Mouse (Mus musculus): ENCODE data around the gene Eps8l3. TPM values are rescaled to one million over a fixed set of nuclear protein-coding genes. Genes with fewer than 3 reads are reported as not detected.

Gene Eps8l3
- polyA plus RNA-seq, 1 experiment from 2014 or later, result not detected

DNA sequence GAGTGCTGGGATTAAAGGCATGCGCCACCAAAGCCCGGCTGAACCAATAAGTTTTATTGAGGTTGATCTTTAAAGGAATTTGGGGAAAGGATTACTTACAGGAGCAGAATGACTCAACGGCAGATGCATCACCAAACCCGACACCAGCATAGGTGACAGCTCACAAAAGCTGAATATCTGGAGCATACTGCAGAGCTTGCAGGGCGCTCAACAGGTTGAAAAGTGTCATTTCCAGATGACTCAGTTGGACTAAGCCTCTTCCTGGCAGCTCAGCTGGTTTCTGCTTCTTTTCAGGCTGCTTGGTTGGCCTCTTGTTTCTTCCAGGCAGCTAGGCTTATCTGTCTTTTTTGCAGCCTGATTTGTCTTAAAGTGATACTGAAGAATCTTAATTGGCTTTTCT lies 41.7 kb upstream of the Eps8l3 start:
- no peak for DNase-seq (ENCODE audit: low spot score)
- Histone ChIP-seq H3K9me3 (replicated peaks; ENCODE audit: control insufficient read depth, low read length) (no peaks in the 10 kb centered on the region), H3K36me3 (ENCODE audit: control insufficient read depth, insufficient read depth, low read length) (no peaks in the 10 kb centered on the region), H3K9ac (ENCODE audit: low read length) (no peak overlapping the region), H3K27me3 (replicated peaks; ENCODE audit: control insufficient read depth, insufficient read depth, low read length) (no peaks in the 10 kb centered on the region), H3K27ac (ENCODE audit: low read depth, low read length) (no peak overlapping the region), H3K4me1 (ENCODE audit: control insufficient read depth, insufficient read depth, low read length) (peaks cover 13% of the 10 kb centered on the region), H3K4me3 (ENCODE audit: low read depth, low read length) (no peak overlapping the region), H3K4me2 (ENCODE audit: low read length) (no peak overlapping the region)
- 98% methylated on average over 5 of the region's 5 CpGs for WGBS
- no peak for ATAC-seq

GRCm38 (mm10) chr3:107839855-107840254 lies 37.2 kb upstream of the Eps8l3 start:
- Histone ChIP-seq H3K27ac (ENCODE audit: low read depth, low read length) (no peak overlapping the region), H3K27me3 (replicated peaks; ENCODE audit: control insufficient read depth, insufficient read depth, low read length) (no peaks in the 10 kb centered on the region), H3K4me3 (ENCODE audit: low read depth, low read length) (no peak overlapping the region), H3K4me2 (ENCODE audit: low read length) (no peak overlapping the region), H3K4me1 (ENCODE audit: control insufficient read depth, insufficient read depth, low read length) (peaks cover 9% of the 10 kb centered on the region; the same call in 1 of the 2 replicates), H3K9ac (ENCODE audit: low read length) (no peak overlapping the region), H3K9me3 (replicated peaks; ENCODE audit: control insufficient read depth, low read length) (no peaks in the 10 kb centered on the region), H3K36me3 (ENCODE audit: control insufficient read depth, insufficient read depth, low read length) (no peaks in the 10 kb centered on the region)
- no peak for ATAC-seq
- 95% methylated on average over 5 of the region's 5 CpGs for WGBS
- DNase-seq (ENCODE audit: low spot score), result no peak

DNA sequence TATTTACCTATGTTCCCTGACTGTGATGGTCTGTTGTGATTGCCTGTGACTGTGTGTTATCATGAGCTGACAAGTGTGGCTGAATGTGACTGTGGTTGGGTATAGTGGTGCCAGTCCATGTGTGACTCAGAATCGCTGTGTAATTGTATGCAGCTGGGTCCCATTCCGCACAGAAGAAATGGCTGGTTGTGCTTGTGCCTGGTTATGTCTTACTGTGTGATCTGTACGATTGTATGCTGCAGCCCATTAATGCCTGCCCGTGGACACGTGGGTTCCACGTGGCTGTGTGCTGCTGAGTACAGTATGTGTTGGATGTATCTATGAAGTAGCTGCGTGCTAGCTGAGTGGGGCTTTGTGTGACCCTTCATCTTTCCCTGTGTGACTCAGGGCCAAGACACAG lies 36.2 kb upstream of the Eps8l3 start:
- no peak overlapping the region for H3K9ac ChIP-seq (ENCODE audit: low read length)
- no peak for ATAC-seq
- WGBS, result 87% methylated on average over 7 of the region's 7 CpGs
- DNase-seq (ENCODE audit: low spot score), result no peak
- no peaks in the 10 kb centered on the region for H3K27me3 ChIP-seq (replicated peaks; ENCODE audit: control insufficient read depth, insufficient read depth, low read length)
- H3K4me2 ChIP-seq (ENCODE audit: low read length), result no peak overlapping the region
- H3K4me1 ChIP-seq (ENCODE audit: control insufficient read depth, insufficient read depth, low read length), result peaks cover 9% of the 10 kb centered on the region; the same call in 1 of the 2 replicates
- no peaks in the 10 kb centered on the region for H3K9me3 ChIP-seq (replicated peaks; ENCODE audit: control insufficient read depth, low read length)
- H3K4me3 ChIP-seq (ENCODE audit: low read depth, low read length), result no peak overlapping the region
- H3K27ac ChIP-seq (ENCODE audit: low read depth, low read length), result no peak overlapping the region
- no peaks in the 10 kb centered on the region for H3K36me3 ChIP-seq (ENCODE audit: control insufficient read depth, insufficient read depth, low read length)

DNA sequence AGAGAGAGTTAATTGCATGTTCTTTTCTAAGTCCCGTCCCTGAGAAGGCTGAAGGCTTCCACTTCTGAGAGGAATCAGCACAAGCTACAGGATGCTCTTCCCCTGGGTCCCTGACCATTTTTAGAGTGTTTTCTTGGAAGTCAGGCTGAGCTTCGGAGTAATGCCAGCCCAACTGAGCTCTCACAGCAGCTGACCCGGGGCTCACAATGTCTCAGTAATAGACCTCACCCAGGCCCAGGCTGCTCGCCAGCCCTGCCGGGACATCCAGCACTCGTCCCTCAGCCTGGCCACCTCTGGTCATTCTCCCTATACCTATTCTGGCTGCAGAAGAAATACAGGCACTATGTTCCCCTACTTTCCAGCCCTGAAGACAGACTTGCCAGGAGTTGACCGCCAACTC lies 35.7 kb upstream of the Eps8l3 start:
- Histone ChIP-seq H3K27me3 (replicated peaks; ENCODE audit: control insufficient read depth, insufficient read depth, low read length) (no peaks in the 10 kb centered on the region), H3K27ac (ENCODE audit: low read depth, low read length) (no peak overlapping the region), H3K4me3 (ENCODE audit: low read depth, low read length) (no peak overlapping the region), H3K36me3 (ENCODE audit: control insufficient read depth, insufficient read depth, low read length) (no peaks in the 10 kb centered on the region), H3K4me1 (ENCODE audit: control insufficient read depth, insufficient read depth, low read length) (peaks cover 9% of the 10 kb centered on the region; the same call in 1 of the 2 replicates), H3K9me3 (replicated peaks; ENCODE audit: control insufficient read depth, low read length) (no peaks in the 10 kb centered on the region), H3K9ac (ENCODE audit: low read length) (no peak overlapping the region), H3K4me2 (ENCODE audit: low read length) (no peak overlapping the region)
- WGBS, result 80% methylated on average over 7 of the region's 7 CpGs
- DNase-seq (ENCODE audit: low spot score) (no peak), ATAC-seq (no peak)

GRCm38 (mm10) chr3:107843406-107843805 lies 33.6 kb upstream of the Eps8l3 start:
- Histone ChIP-seq H3K9ac (ENCODE audit: low read length) (no peak overlapping the region), H3K9me3 (replicated peaks; ENCODE audit: control insufficient read depth, low read length) (no peaks in the 10 kb centered on the region), H3K4me1 (ENCODE audit: control insufficient read depth, insufficient read depth, low read length) (peaks cover 9% of the 10 kb centered on the region), H3K36me3 (ENCODE audit: control insufficient read depth, insufficient read depth, low read length) (no peaks in the 10 kb centered on the region), H3K27me3 (replicated peaks; ENCODE audit: control insufficient read depth, insufficient read depth, low read length) (no peaks in the 10 kb centered on the region), H3K4me3 (ENCODE audit: low read depth, low read length) (no peak overlapping the region), H3K4me2 (ENCODE audit: low read length) (no peak overlapping the region), H3K27ac (ENCODE audit: low read depth, low read length) (no peak overlapping the region)
- DNase-seq (ENCODE audit: low spot score), result no peak
- 92% methylated on average over 3 of the region's 3 CpGs for WGBS
- no peak for ATAC-seq

GRCm38 (mm10) chr3:107844001-107844400 lies 33.0 kb upstream of the Eps8l3 start:
- ATAC-seq (peak; percentile 44; the same call in 1 of the 2 replicates), DNase-seq (ENCODE audit: low spot score) (peak; percentile 82)
- Histone ChIP-seq H3K4me3 (ENCODE audit: low read depth, low read length) (no peak overlapping the region), H3K9ac (ENCODE audit: low read length) (no peak overlapping the region), H3K4me1 (ENCODE audit: control insufficient read depth, insufficient read depth, low read length) (peaks cover 14% of the 10 kb centered on the region), H3K27me3 (replicated peaks; ENCODE audit: control insufficient read depth, insufficient read depth, low read length) (no peaks in the 10 kb centered on the region), H3K9me3 (replicated peaks; ENCODE audit: control insufficient read depth, low read length) (no peaks in the 10 kb centered on the region), H3K4me2 (ENCODE audit: low read length) (no peak overlapping the region), H3K36me3 (ENCODE audit: control insufficient read depth, insufficient read depth, low read length) (no peaks in the 10 kb centered on the region), H3K27ac (ENCODE audit: low read depth, low read length) (no peak overlapping the region)
- 63% methylated on average over 3 of the region's 3 CpGs for WGBS

- Histone ChIP-seq H3K36me3 (ENCODE audit: control insufficient read depth, insufficient read depth, low read length) (no peaks in the 10 kb centered on the region), H3K4me3 (ENCODE audit: low read depth, low read length) (no peak overlapping the region), H3K4me1 (ENCODE audit: control insufficient read depth, insufficient read depth, low read length) (peaks cover 18% of the 10 kb centered on the region), H3K27ac (ENCODE audit: low read depth, low read length) (no peak overlapping the region; the same call in 1 of the 2 replicates), H3K4me2 (ENCODE audit: low read length) (no peak overlapping the region), H3K9ac (ENCODE audit: low read length) (no peak overlapping the region), H3K9me3 (replicated peaks; ENCODE audit: control insufficient read depth, low read length) (no peaks in the 10 kb centered on the region), H3K27me3 (replicated peaks; ENCODE audit: control insufficient read depth, insufficient read depth, low read length) (no peaks in the 10 kb centered on the region)
- ATAC-seq (peak; percentile 32; the same call in 1 of the 2 replicates), DNase-seq (ENCODE audit: low spot score) (no peak)
- WGBS, result 57% methylated on average over 2 of the region's 2 CpGs
Measured at GRCm38 (mm10) chr3:107844499-107844898, 32.5 kb upstream of the Eps8l3 start.

- no peaks in the 10 kb centered on the region for H3K36me3 ChIP-seq (ENCODE audit: control insufficient read depth, insufficient read depth, low read length)
- peaks cover 28% of the 10 kb centered on the region for H3K4me1 ChIP-seq (ENCODE audit: control insufficient read depth, insufficient read depth, low read length)
- no peak for ATAC-seq
- no peak overlapping the region for H3K27ac ChIP-seq (ENCODE audit: low read depth, low read length)
- no peaks in the 10 kb centered on the region for H3K27me3 ChIP-seq (replicated peaks; ENCODE audit: control insufficient read depth, insufficient read depth, low read length)
- WGBS, result 90% methylated on average over 1 of the region's 1 CpGs
- DNase-seq (ENCODE audit: low spot score), result no peak
- no peak overlapping the region for H3K4me3 ChIP-seq (ENCODE audit: low read depth, low read length)
- no peak overlapping the region for H3K9ac ChIP-seq (ENCODE audit: low read length)
- no peaks in the 10 kb centered on the region for H3K9me3 ChIP-seq (replicated peaks; ENCODE audit: control insufficient read depth, low read length)
- H3K4me2 ChIP-seq (ENCODE audit: low read length), result no peak overlapping the region
Measured at GRCm38 (mm10) chr3:107846175-107846574, 30.9 kb upstream of the Eps8l3 start.

- Histone ChIP-seq H3K9ac (ENCODE audit: low read length) (no peak overlapping the region), H3K36me3 (ENCODE audit: control insufficient read depth, insufficient read depth, low read length) (no peaks in the 10 kb centered on the region), H3K4me3 (ENCODE audit: low read depth, low read length) (no peak overlapping the region), H3K4me2 (ENCODE audit: low read length) (no peak overlapping the region), H3K27ac (ENCODE audit: low read depth, low read length) (no peak overlapping the region), H3K27me3 (replicated peaks; ENCODE audit: control insufficient read depth, insufficient read depth, low read length) (no peaks in the 10 kb centered on the region), H3K9me3 (replicated peaks; ENCODE audit: control insufficient read depth, low read length) (no peaks in the 10 kb centered on the region), H3K4me1 (ENCODE audit: control insufficient read depth, insufficient read depth, low read length) (peaks cover 28% of the 10 kb centered on the region)
- 88% methylated on average over 3 of the region's 3 CpGs for WGBS
- ATAC-seq, result no peak
- DNase-seq (ENCODE audit: low spot score), result no peak
Measured at GRCm38 (mm10) chr3:107846835-107847234, 30.2 kb upstream of the Eps8l3 start.

Measured in forebrain, embryonic 14.5 days (tissue).